Mouse (Mus musculus): ENCODE results near the gene Fbxo11. TPM values are rescaled to one million over a fixed set of nuclear protein-coding genes. Genes with fewer than 3 reads are reported as not detected.

Gene Fbxo11
- polyA plus RNA-seq, 1 experiment: 0.17 TPM

DNA sequence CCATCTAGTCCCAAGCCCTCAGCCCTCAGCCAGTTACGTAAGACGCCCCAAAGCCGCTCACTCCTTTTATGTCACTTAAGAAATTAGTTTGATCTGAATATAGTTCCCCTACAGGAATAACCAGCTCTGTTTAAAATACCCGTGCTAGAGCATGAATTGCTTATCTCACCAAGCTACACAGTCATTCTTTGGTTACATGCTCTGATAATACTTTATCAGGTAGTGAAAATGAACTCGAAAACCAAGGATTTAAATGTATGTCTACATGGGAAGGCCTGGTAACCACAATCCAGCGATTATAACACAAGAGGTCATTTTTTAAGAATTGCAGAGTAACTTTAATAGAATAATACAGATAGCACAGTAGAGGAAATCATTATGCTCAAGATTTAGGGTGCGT, 7.0 kb upstream of the Fbxo11 start:
- TF ChIP-seq TAL1 (IDR thresholded peaks at IDR 0.05; ENCODE audit: low read length) (no peak), GATA1 (IDR thresholded peaks at IDR 0.05; ENCODE audit: low read length) (no peak)
- H3K4me3 ChIP-seq (replicated peaks): no peak overlapping the region

DNA sequence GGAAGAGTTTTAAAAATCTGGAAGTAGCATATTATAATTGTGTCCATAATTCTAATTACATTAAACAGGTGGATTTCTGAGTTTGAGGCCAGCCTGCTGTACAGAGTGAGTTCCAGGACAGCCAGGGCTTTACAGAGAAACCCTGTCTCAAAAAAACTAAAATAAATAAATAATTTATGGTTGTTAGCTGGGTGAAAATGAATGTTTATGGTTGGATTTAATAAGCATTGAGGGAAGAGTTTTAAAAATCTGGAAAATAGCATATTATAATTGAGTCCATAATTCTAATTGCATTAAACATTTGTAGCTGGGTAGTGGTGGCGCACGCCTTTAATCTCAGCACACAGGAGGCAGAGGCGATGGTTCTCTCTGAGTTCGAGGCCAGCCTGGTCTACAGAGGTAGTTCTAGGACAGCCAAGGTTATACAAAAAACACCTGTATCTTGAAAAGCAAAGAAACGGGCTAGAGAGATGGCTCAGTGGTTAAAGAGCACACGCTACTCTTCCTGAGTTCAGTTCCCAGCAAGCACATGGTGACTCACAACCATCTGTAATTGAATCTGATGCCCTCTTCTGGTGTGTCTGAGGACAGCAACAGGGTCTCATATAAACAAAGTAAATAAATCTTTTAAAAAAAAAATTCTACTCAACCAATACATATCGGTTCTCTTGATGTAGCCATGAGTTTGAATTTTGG, 3.1 kb upstream of the Fbxo11 start:
- Histone ChIP-seq H3K36me3 (ENCODE audit: control insufficient read depth) (no peaks in the 10 kb centered on the region), H3K4me1 (ENCODE audit: control insufficient read depth) (peaks cover 30% of the 10 kb centered on the region), H3K9me3 (ENCODE audit: control insufficient read depth, low read length) (no peaks in the 10 kb centered on the region), H3K4me3 (replicated peaks) (no peak overlapping the region), H3K27me3 (ENCODE audit: control insufficient read depth) (no peaks in the 10 kb centered on the region)
- no peak for TF ChIP-seq TAL1 (IDR thresholded peaks at IDR 0.05; ENCODE audit: low read length)
- TF ChIP-seq GATA1 (IDR thresholded peaks at IDR 0.05; ENCODE audit: low read length): no peak

More for the DNA sequence above, 7.0 kb upstream of the Fbxo11 start:
- Histone ChIP-seq H3K9me3 (ENCODE audit: control insufficient read depth, low read length) (no peaks in the 10 kb centered on the region), H3K27me3 (ENCODE audit: control insufficient read depth) (no peaks in the 10 kb centered on the region), H3K36me3 (ENCODE audit: control insufficient read depth) (no peaks in the 10 kb centered on the region), H3K4me1 (ENCODE audit: control insufficient read depth) (peaks cover 11% of the 10 kb centered on the region)

GRCm38 (mm10) chr17:88067202-88067901, 2.3 kb upstream of the Fbxo11 start:
- TF ChIP-seq TAL1 (IDR thresholded peaks at IDR 0.05; ENCODE audit: low read length) (no peak), GATA1 (IDR thresholded peaks at IDR 0.05; ENCODE audit: low read length) (no peak)
- H3K27me3 ChIP-seq (ENCODE audit: control insufficient read depth): no peaks in the 10 kb centered on the region
- H3K4me1 ChIP-seq (ENCODE audit: control insufficient read depth): peaks cover 32% of the 10 kb centered on the region
- H3K9me3 ChIP-seq (ENCODE audit: control insufficient read depth, low read length): no peaks in the 10 kb centered on the region
- H3K4me3 ChIP-seq (replicated peaks): peak overlapping the region; percentile 94
- H3K36me3 ChIP-seq (ENCODE audit: control insufficient read depth): no peaks in the 10 kb centered on the region

DNA sequence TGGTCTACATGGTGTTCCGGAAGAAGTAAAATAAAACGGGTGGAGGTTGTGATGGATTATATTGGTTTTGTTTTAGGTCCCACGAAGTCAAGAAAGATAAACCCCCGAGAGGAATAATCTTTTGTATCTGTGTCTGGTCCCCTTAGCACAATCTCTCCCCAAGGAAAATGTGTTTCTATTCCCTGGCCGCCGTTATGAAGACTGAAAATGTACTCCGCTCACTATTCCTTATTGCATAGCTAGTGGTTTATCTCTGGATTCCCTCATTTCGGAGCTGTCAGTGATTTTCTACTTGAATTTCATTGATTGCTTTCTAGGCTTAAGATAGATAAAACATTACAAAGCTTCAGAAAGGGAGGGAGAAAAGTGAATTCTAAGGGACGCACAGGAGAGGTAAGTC, 1.7 kb upstream of the Fbxo11 start:
- peaks cover 27% of the 10 kb centered on the region for H3K4me1 ChIP-seq (ENCODE audit: control insufficient read depth)
- peak overlapping the region; percentile 94 for H3K4me3 ChIP-seq (replicated peaks)
- no peaks in the 10 kb centered on the region for H3K9me3 ChIP-seq (ENCODE audit: control insufficient read depth, low read length)
- H3K36me3 ChIP-seq (ENCODE audit: control insufficient read depth): no peaks in the 10 kb centered on the region
- no peaks in the 10 kb centered on the region for H3K27me3 ChIP-seq (ENCODE audit: control insufficient read depth)
- TF ChIP-seq TAL1 (IDR thresholded peaks at IDR 0.05; ENCODE audit: low read length): no peak
- no peak for TF ChIP-seq GATA1 (IDR thresholded peaks at IDR 0.05; ENCODE audit: low read length)

DNA sequence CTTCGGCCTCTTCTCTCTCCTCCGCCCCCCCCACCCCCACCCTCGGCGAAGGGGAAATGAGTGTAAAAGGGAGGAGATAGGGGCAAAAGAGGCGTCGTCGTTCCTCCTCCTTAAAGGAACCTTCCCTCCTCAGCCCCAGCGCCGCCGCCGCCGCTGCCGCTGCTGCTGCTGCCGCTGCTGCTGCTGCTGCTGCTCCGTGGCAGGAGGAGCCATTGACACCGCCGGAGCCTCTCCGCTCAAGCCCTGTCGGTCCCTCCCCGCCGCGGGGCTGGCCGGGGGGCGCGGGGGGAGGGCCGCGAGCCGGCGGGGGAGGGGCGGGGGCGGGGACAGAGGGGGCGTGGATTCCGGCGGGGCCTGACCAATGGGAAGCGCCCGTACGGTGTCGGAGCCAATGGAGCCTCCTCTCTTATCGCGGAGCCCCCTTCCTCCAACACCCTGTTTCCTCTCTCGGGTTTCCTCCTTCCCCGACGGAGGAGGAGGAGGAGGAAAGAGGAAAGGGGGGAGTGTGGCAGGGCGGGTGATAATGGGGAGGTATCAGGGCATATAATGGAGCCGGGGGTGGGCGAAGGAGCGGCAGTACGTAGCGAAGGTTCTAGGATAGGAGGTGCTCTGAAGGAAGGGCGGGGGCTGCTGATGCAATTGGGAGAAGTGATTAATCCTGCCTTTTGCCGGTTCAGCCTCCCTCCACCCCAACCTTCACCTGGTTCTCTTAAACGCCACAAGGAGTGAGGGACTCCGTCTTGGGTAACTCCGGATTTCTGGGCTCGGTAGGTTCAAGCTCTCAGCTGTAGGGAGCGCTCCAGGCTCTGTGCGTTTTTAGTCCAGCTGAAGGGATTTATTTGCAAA, 933 bp upstream of the Fbxo11 start:
- no peaks in the 10 kb centered on the region for H3K27me3 ChIP-seq (ENCODE audit: control insufficient read depth)
- TF ChIP-seq GATA1 (IDR thresholded peaks at IDR 0.05; ENCODE audit: low read length): peak; percentile 81
- TF ChIP-seq TAL1 (IDR thresholded peaks at IDR 0.05; ENCODE audit: low read length): no peak
- no peaks in the 10 kb centered on the region for H3K36me3 ChIP-seq (ENCODE audit: control insufficient read depth)

GRCm38 (mm10) chr17:88064347-88065030, 602 bp downstream of the Fbxo11 start:
- TF ChIP-seq GATA1 (IDR thresholded peaks at IDR 0.05; ENCODE audit: low read length) (no peak), TAL1 (IDR thresholded peaks at IDR 0.05; ENCODE audit: low read length) (no peak)
- H3K4me3 ChIP-seq (replicated peaks): peak overlapping the region; percentile 94
- H3K27me3 ChIP-seq (ENCODE audit: control insufficient read depth): no peaks in the 10 kb centered on the region
- peaks cover 37% of the 10 kb centered on the region for H3K4me1 ChIP-seq (ENCODE audit: control insufficient read depth)
- H3K9me3 ChIP-seq (ENCODE audit: control insufficient read depth, low read length): no peaks in the 10 kb centered on the region
- no peaks in the 10 kb centered on the region; the same call in 1 of the 2 replicates for H3K36me3 ChIP-seq (ENCODE audit: control insufficient read depth)

More for the DNA sequence above, 933 bp upstream of the Fbxo11 start:
- Histone ChIP-seq H3K4me3 (replicated peaks) (peak overlapping the region; percentile 94), H3K4me1 (ENCODE audit: control insufficient read depth) (peaks cover 28% of the 10 kb centered on the region), H3K9me3 (ENCODE audit: control insufficient read depth, low read length) (no peaks in the 10 kb centered on the region)

DNA sequence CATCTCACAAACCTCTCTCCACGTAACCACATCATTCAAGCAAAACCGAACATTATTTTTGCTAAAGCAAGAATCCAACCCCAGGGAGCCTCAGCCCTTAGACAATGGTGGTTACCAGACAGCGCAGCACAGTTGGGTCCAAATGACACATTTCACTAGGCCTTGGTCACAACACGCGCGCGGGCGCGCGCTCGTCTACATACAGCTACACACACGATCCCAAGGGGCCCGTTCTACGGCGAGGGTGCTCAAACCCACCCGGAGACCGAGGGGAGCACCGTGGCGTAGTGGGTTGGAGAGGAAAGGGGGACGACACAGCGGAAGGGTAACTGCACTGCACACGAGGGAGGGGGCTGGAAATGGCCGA, 1.1 kb downstream of the Fbxo11 start:
- Histone ChIP-seq H3K27me3 (ENCODE audit: control insufficient read depth) (no peaks in the 10 kb centered on the region), H3K4me1 (ENCODE audit: control insufficient read depth) (peaks cover 37% of the 10 kb centered on the region), H3K4me3 (replicated peaks) (peak overlapping the region; percentile 94), H3K9me3 (ENCODE audit: control insufficient read depth, low read length) (no peaks in the 10 kb centered on the region), H3K36me3 (ENCODE audit: control insufficient read depth) (no peaks in the 10 kb centered on the region; the same call in 1 of the 2 replicates)
- no peak for TF ChIP-seq GATA1 (IDR thresholded peaks at IDR 0.05; ENCODE audit: low read length)

DNA sequence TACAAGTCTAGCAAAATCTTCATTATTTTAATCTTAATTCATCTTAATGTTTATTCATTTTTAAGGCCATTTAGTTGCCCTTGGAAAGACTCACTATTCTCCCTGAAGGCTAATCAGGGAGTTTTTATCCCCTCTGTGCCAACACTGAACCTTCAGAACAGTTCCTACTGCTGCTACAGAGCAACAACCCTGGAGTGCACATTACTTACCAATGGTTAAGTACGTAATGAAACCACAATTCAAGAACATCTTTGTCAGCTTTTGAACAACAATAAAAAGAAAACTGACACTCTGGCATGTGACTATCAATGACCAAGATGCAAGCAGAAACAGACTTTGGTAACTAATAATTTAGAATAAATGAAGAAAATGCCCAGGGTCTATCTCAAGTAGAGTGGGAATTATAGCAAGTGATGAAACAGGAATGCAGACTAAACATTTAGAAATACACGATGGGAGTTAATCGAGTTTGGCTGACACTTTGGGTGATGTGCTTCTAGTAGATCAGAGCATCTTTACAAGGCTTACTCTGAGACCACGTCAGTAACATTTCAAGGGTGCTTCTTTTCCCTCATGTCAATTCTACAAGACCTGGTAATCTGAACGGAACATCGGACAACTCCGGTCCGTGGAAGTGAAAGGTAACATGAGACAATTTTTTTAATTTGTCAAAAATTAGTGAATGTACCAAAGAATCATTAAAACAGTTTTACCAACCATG, 2.1 kb downstream of the Fbxo11 start:
- Histone ChIP-seq H3K36me3 (ENCODE audit: control insufficient read depth) (no peaks in the 10 kb centered on the region; the same call in 1 of the 2 replicates), H3K9me3 (ENCODE audit: control insufficient read depth, low read length) (no peaks in the 10 kb centered on the region), H3K4me3 (replicated peaks) (peak overlapping the region; percentile 94), H3K4me1 (ENCODE audit: control insufficient read depth) (peaks cover 43% of the 10 kb centered on the region), H3K27me3 (ENCODE audit: control insufficient read depth) (no peaks in the 10 kb centered on the region)
- TF ChIP-seq GATA1 (IDR thresholded peaks at IDR 0.05; ENCODE audit: low read length) (no peak), TAL1 (IDR thresholded peaks at IDR 0.05; ENCODE audit: low read length) (no peak)

Data from erythroblast, embryonic 14.5 days (primary cell).